25 mouse cellular contexts compared by ENCODE assay signal in genomic region chr11:73267267-73267666, GRCm38 (mm10). TPM values are rescaled to one million over a fixed set of nuclear protein-coding genes. Genes with fewer than 3 reads are reported as not detected.
A peak's percentile ranks its signal among the peaks of the same experiment; 100 is the strongest.
DNase-seq lines count a peak whose midpoint lies in the region; ATAC-seq and TF ChIP-seq lines count a peak whose summit lies in the region.
"Had no signal": no experiment of that assay in that cellular context is flagged by ENCODE, and none has a peak within 500 bp of the region (broad histone marks: within the 10 kb centered on the region; RNA-seq: fewer than 3 reads in every experiment).

Trpv3 (plus strand) TSS chr11:73267388.

- peaks cover 61% of the 10 kb centered on the region for H3K4me1 ChIP-seq in megakaryocyte, embryonic 14.5 days
- no peaks in the 10 kb centered on the region for H3K4me1 ChIP-seq in intestine, postnatal 0 days (replicated peaks; ENCODE audit: control insufficient read depth, insufficient read depth, low read length)
- H3K4me1 ChIP-seq in stomach, postnatal 0 days (replicated peaks; ENCODE audit: control insufficient read depth, insufficient read depth): no peaks in the 10 kb centered on the region
- H3K4me1 ChIP-seq: heart, embryonic 15.5 days; hindbrain, embryonic 10.5 days; kidney, embryonic 15.5 days; liver, embryonic 13.5 days; lung, embryonic 15.5 days had no signal

- TF ChIP-seq CTCF in intestine, postnatal 0 days (IDR thresholded peaks at IDR 0.05; ENCODE audit: low read depth): no peak
- TF ChIP-seq CTCF in stomach, postnatal 0 days (IDR thresholded peaks at IDR 0.05; ENCODE audit: low read depth): no peak

- H3K36me3 ChIP-seq in megakaryocyte, embryonic 14.5 days (replicated peaks; ENCODE audit: low read length): no peaks in the 10 kb centered on the region
- no peaks in the 10 kb centered on the region for H3K36me3 ChIP-seq in intestine, postnatal 0 days (ENCODE audit: control insufficient read depth, insufficient read depth)
- H3K36me3 ChIP-seq in stomach, postnatal 0 days (ENCODE audit: control insufficient read depth, insufficient read depth, low read length): no peaks in the 10 kb centered on the region
- H3K36me3 ChIP-seq: heart, embryonic 15.5 days; hindbrain, embryonic 10.5 days; kidney, embryonic 15.5 days; liver, embryonic 13.5 days; lung, embryonic 15.5 days had no signal

- ATAC-seq in megakaryocyte, adult 5-6 weeks (ENCODE audit: poor library complexity, severe bottlenecking): no peak
- ATAC-seq in intestine, postnatal 0 days: peak; percentile 91
- peak; percentile 89 for ATAC-seq in stomach, postnatal 0 days (ENCODE audit: low FRiP score, low TSS enrichment)
- ATAC-seq: forebrain, embryonic 16.5 days; inflammation-experienced regulatory T-cells, adult 6 months had no signal

- TF ChIP-seq EP300 in stomach, postnatal 0 days (optimal IDR thresholded peaks at IDR 0.05): no peak

- H3K27me3 ChIP-seq in megakaryocyte, embryonic 14.5 days (replicated peaks): peaks cover 32% of the 10 kb centered on the region
- H3K27me3 ChIP-seq in intestine, postnatal 0 days (replicated peaks; ENCODE audit: control insufficient read depth, insufficient read depth, low read length): no peaks in the 10 kb centered on the region
- H3K27me3 ChIP-seq in stomach, postnatal 0 days (ENCODE audit: control insufficient read depth, insufficient read depth, low read length): no peaks in the 10 kb centered on the region
- H3K27me3 ChIP-seq: heart, embryonic 15.5 days; kidney, embryonic 15.5 days; liver, embryonic 13.5 days; lung, embryonic 15.5 days had no signal

- no peak within 1 kb of the TSS for H3K27ac ChIP-seq in intestine, postnatal 0 days (ENCODE audit: low read depth, low read length)
- peak within 1 kb of the TSS; percentile 67 for H3K27ac ChIP-seq in stomach, postnatal 0 days (replicated peaks)
- H3K27ac ChIP-seq: heart, adult 2 months; heart, embryonic 15.5 days; hindbrain, embryonic 10.5 days; kidney, embryonic 15.5 days; layer of hippocampus, adult 2 months; liver, embryonic 13.5 days; lung, embryonic 15.5 days had no signal

- 44% methylated on average over 7 of the region's 7 CpGs for WGBS in intestine, postnatal 0 days
- WGBS in stomach, postnatal 0 days: 64% methylated on average over 7 of the region's 7 CpGs

- peak within 1 kb of the TSS; percentile 40 for H3K4me2 ChIP-seq in intestine, postnatal 0 days (replicated peaks; ENCODE audit: low read depth)
- 0 out of 2 replicates have a peak within 1 kb of the TSS, but pooled peaks have one; percentile 17 for H3K4me2 ChIP-seq in stomach, postnatal 0 days (replicated peaks; ENCODE audit: low read depth)
- H3K4me2 ChIP-seq: heart, embryonic 15.5 days; kidney, embryonic 15.5 days; liver, embryonic 13.5 days; lung, embryonic 15.5 days had no signal

- H3K9me3 ChIP-seq in megakaryocyte, embryonic 14.5 days: peaks cover 9% of the 10 kb centered on the region
- H3K9me3 ChIP-seq in intestine, postnatal 0 days (ENCODE audit: control insufficient read depth): no peaks in the 10 kb centered on the region
- H3K9me3 ChIP-seq in stomach, postnatal 0 days (ENCODE audit: control insufficient read depth, low read length): no peaks in the 10 kb centered on the region
- H3K9me3 ChIP-seq: heart, embryonic 15.5 days; hindbrain, embryonic 10.5 days; kidney, embryonic 15.5 days; liver, embryonic 13.5 days; lung, embryonic 15.5 days had no signal

- peak within 1 kb of the TSS; percentile 81 for H3K4me3 ChIP-seq in megakaryocyte, embryonic 14.5 days (replicated peaks)
- no peak within 1 kb of the TSS for H3K4me3 ChIP-seq in intestine, postnatal 0 days (ENCODE audit: low read depth, low read length)
- no peak within 1 kb of the TSS for H3K4me3 ChIP-seq in stomach, postnatal 0 days (ENCODE audit: low read depth, low read length)
- H3K4me3 ChIP-seq: heart, adult 2 months; heart, embryonic 15.5 days; hindbrain, embryonic 10.5 days; kidney, embryonic 15.5 days; layer of hippocampus, adult 2 months; liver, embryonic 13.5 days; lung, embryonic 15.5 days had no signal

- H3K9ac ChIP-seq in intestine, postnatal 0 days (ENCODE audit: low read depth, low read length): no peak within 1 kb of the TSS
- H3K9ac ChIP-seq in stomach, postnatal 0 days (ENCODE audit: low read length): no peak within 1 kb of the TSS
- H3K9ac ChIP-seq: heart, embryonic 15.5 days; kidney, embryonic 15.5 days; liver, embryonic 13.5 days; lung, embryonic 15.5 days had no signal

- DNase-seq in CD4-positive, CD25-positive, alpha-beta regulatory T cell, adult 2 months (ENCODE audit: low read depth, low spot score): peak; percentile 24
- peak; percentile 82 for DNase-seq in stomach, postnatal 0 days (ENCODE audit: low spot score)
- no peak for DNase-seq in gastrocnemius, adult 8-10 months (ENCODE audit: low spot score in 2 of 2)
- DNase-seq in adrenal gland, adult 2 months: no peak
- DNase-seq: B cell, adult 2 months; cerebellum, postnatal 36 days; heart, adult 2 months; left cerebral cortex, postnatal 4 days; liver, embryonic 13.5 days; midbrain, embryonic 14.5 days; right cerebral cortex, adult 18-20 months; spleen, adult 18-20 months; thymus, postnatal 4 days had no signal

RNA-seq across cellular contexts. Expression of gene Trpv3, which starts in this region (rescaled TPM):
- polyA plus RNA-seq in megakaryocyte, embryonic 14.5 days (2012; ENCODE audit: insufficient read depth, low replicate concordance): 0.02 TPM in 1 of 2 replicates, not detected in the other
- total RNA-seq in megakaryocyte, adult 5-6 weeks (2015): not detected in 2 replicates
- not detected in 2 replicates for total RNA-seq in megakaryocyte, adult 5-6 weeks (2017)
- polyA plus RNA-seq in intestine, postnatal 0 days (2015; fragmentation: Nextera tagmentation; extraction: Ambion mirVana): 0.16 and 0.27 TPM in 2 replicates
- 0.57 and 0.61 TPM in 2 replicates for polyA plus RNA-seq in stomach, postnatal 0 days (2015; fragmentation: Nextera tagmentation; extraction: Ambion mirVana)
- total RNA-seq in gastrocnemius, adult 8-10 months (2022): not detected
- total RNA-seq in adrenal gland, adult 2 months (2021): under 1 TPM; 0.12 to 0.14 TPM
- 0.04 and 0.09 TPM in 2 replicates for polyA plus RNA-seq in adrenal gland, adult 2 months (2012; rRNA removed)
- total RNA-seq: gastrocnemius, adult 18-20 months; MEL had no signal
- polyA plus RNA-seq: forebrain, embryonic 16.5 days; inflammation-experienced regulatory T-cells, adult 6 months had no signal

Comparison
In these comparisons a context has a peak if more than half of its experiments do, and no peak if none do; other contexts are left out.
1. Peak in ATAC-seq and H3K4me2 ChIP-seq in intestine, postnatal 0 days; RNA of the gene not detected or under 1 TPM.
2. Peak in DNase-seq, ATAC-seq, H3K27ac ChIP-seq and H3K4me2 ChIP-seq in stomach, postnatal 0 days; RNA of the gene not detected or under 1 TPM.